Mouse (Mus musculus) heart, adult 2 months (tissue): ENCODE data around the gene Poc1a. TPM values are rescaled to one million over a fixed set of nuclear protein-coding genes. Genes with fewer than 3 reads are reported as not detected.

Source experiments
- DNase-seq, 2 experiments: peaks; one replicate each; pipeline ENCODE4 v3.0.0; 2021
- H3K27ac ChIP-seq: fragments of 200-600 bp; 2 replicates; pipeline ENCODE4 v1.8.1; 2022
- H3K27me3 ChIP-seq: fragments of 200-500 bp; 2 replicates; pipeline ENCODE4 v1.6.1; 2012; ENCODE audit warnings: mild to moderate bottlenecking, low read length, inconsistent platforms, mixed read lengths; ENCODE audit not compliant: control insufficient read depth, insufficient read depth
- H3K36me3 ChIP-seq: fragments of 200-500 bp; 2 replicates; pipeline ENCODE4 v1.6.1; 2012; ENCODE audit warnings: low read length, inconsistent platforms; ENCODE audit not compliant: control insufficient read depth, insufficient read depth
- H3K4me1 ChIP-seq: fragments of 200-500 bp; 2 replicates; pipeline ENCODE4 v1.6.1; 2011; ENCODE audit warnings: low read length; ENCODE audit not compliant: control insufficient read depth, insufficient read depth
- H3K4me3 ChIP-seq: fragments of 200-600 bp; 2 replicates; pipeline ENCODE4 v1.8.1; 2022
- H3K79me2 ChIP-seq: fragments of 200-500 bp; replicated peaks from 2 replicates; pipeline ENCODE4 v1.6.1; 2012; ENCODE audit warnings: mild to moderate bottlenecking, inconsistent platforms, low read length, moderate library complexity, mixed read lengths; ENCODE audit not compliant: control insufficient read depth, insufficient read depth
- H3K9ac ChIP-seq: fragments of 200-500 bp; 2 replicates; pipeline ENCODE4 v1.6.1; 2012; ENCODE audit warnings: low read depth, mild to moderate bottlenecking, control low read depth, inconsistent platforms, low read length, mixed read lengths
- CTCF ChIP-seq: fragments of 200-600 bp; IDR thresholded peaks from 2 replicates; pipeline ENCODE4 v1.8.1; 2022; ENCODE audit warnings: antibody characterized with exemption, mild to moderate bottlenecking, moderate library complexity
- EP300 ChIP-seq: fragments of 200-500 bp; IDR thresholded peaks from 2 replicates; pipeline ENCODE4 v1.6.1; 2011; ENCODE audit warnings: low read depth, low read length, control low read depth; ENCODE audit not compliant: insufficient read depth
- POLR2A ChIP-seq: fragments of 200-500 bp; IDR thresholded peaks from 2 replicates; pipeline ENCODE4 v1.6.1; 2011; ENCODE audit warnings: mild to moderate bottlenecking, low read depth, low read length, control low read depth; ENCODE audit not compliant: insufficient read depth
- WGBS: fragments of 180-500 bp; shearing (Covaris S2); methylation state at CpG from one replicate; pipeline ENCODE4 v1.1.7; 2018; 5-methylcytosine and 5-hydroxymethylcytosine counted together
- intact Hi-C: fragments of 180-260 bp; cut with DNase I; formaldehyde crosslinking; loops from one replicate; pipeline ENCODE4 v1.15.1; 2025
- polyA plus RNA-seq: library from polyadenylated mRNA; depleted of rRNA; stranded (reverse); fragments of >200 nt; gene quantifications from 2 replicates; pipeline ENCODE4 v1.2.3, GENCODE M21; 2012; rRNA removed
- total RNA-seq, 2 experiments: library from RNA; stranded (reverse); gene quantifications; 2 replicates each; pipeline ENCODE4 v1.2.3; 2021

Poc1a gene
- total and polyA plus RNA-seq, 3 experiments, result 3.2 to 6.2 (median 4.0) TPM

GRCm38 (mm10) chr9:106398667-106399311 is 117.9 kb downstream of the Poc1a start:
- Histone ChIP-seq H3K36me3 (no peaks in the 10 kb centered on the region), H3K4me1 (peaks cover 23% of the 10 kb centered on the region), H3K4me3 (no peak overlapping the region), H3K79me2 (no peaks in the 10 kb centered on the region), H3K9ac (no peak overlapping the region), H3K27me3 (no peaks in the 10 kb centered on the region), H3K27ac (no peak overlapping the region)
- WGBS, result 64% methylated on average over 9 of the region's 9 CpGs
- intact Hi-C loops, result no loop called here
- no peak for DNase-seq
- TF ChIP-seq POLR2A, result no peak
- no peak for TF ChIP-seq EP300
- no peak for TF ChIP-seq CTCF

GRCm38 (mm10) chr9:106399808-106400207 is 118.9 kb downstream of the Poc1a start:
- intact Hi-C loops, result no loop called here
- H3K79me2 ChIP-seq, result no peaks in the 10 kb centered on the region
- 86% methylated on average over 3 of the region's 3 CpGs for WGBS

More at GRCm38 (mm10) chr9:106399808-106400207, 118.9 kb downstream of the Poc1a start:
- TF ChIP-seq EP300 (no peak), POLR2A (no peak), CTCF (no peak)
- Histone ChIP-seq H3K4me1 (peaks cover 20% of the 10 kb centered on the region), H3K9ac (no peak overlapping the region), H3K36me3 (no peaks in the 10 kb centered on the region), H3K4me3 (no peak overlapping the region), H3K27ac (no peak overlapping the region), H3K27me3 (no peaks in the 10 kb centered on the region)
- no peak for DNase-seq

Other genes with a start within 250 kb of the Poc1a start
- gene Col6a4, start 184.3 kb upstream of the Poc1a start, total RNA-seq, result not detected
- not detected in 2 replicates for gene Col6a4, start 184.3 kb upstream of the Poc1a start, polyA plus RNA-seq
- 1 to 10 TPM; 1.6 to 2.3 TPM for gene Glyctk, start 122.9 kb upstream of the Poc1a start, total RNA-seq
- 2.0 and 3.4 TPM in 2 replicates for gene Glyctk, start 122.9 kb upstream of the Poc1a start, polyA plus RNA-seq
- gene Wdr82, start 110.1 kb upstream of the Poc1a start, total RNA-seq, result 10 to 100 TPM; 35.1 to 37.0 TPM
- gene Wdr82, start 110.1 kb upstream of the Poc1a start, polyA plus RNA-seq, result 30.5 and 61.6 TPM in 2 replicates
- gene Ppm1m, start 81.3 kb upstream of the Poc1a start, total RNA-seq, result 10 to 100 TPM; 10.8 to 12.1 TPM
- 17.4 and 18.9 TPM in 2 replicates for gene Ppm1m, start 81.3 kb upstream of the Poc1a start, polyA plus RNA-seq
- 100 to 1,000 TPM; 182 to 219 TPM for gene Twf2, start 78.0 kb upstream of the Poc1a start, total RNA-seq
- gene Twf2, start 78.0 kb upstream of the Poc1a start, polyA plus RNA-seq, result 251 and 268 TPM in 2 replicates
- gene Tlr9, start 58.5 kb upstream of the Poc1a start, total RNA-seq, result under 1 TPM; 0.39 to 0.47 TPM
- 1.1 and 1.9 TPM in 2 replicates for gene Tlr9, start 58.5 kb upstream of the Poc1a start, polyA plus RNA-seq
- 100 to 1,000 TPM; 438 to 443 TPM for gene Alas1, start 32.4 kb upstream of the Poc1a start, total RNA-seq
- 382 and 470 TPM in 2 replicates for gene Alas1, start 32.4 kb upstream of the Poc1a start, polyA plus RNA-seq
- 10 to 100 TPM; 47.6 to 64.9 TPM for gene Dusp7, start 87.6 kb downstream of the Poc1a start, total RNA-seq
- gene Dusp7, start 87.6 kb downstream of the Poc1a start, polyA plus RNA-seq, result 102 and 118 TPM in 2 replicates
- 100 to 1,000 TPM; 251 to 296 TPM for gene Rpl29, start 148.4 kb downstream of the Poc1a start, total RNA-seq
- gene Rpl29, start 148.4 kb downstream of the Poc1a start, polyA plus RNA-seq, result 247 and 287 TPM in 2 replicates
- gene Acy1, start 157.3 kb downstream of the Poc1a start, total RNA-seq, result 10 to 100 TPM; 20.1 to 26.7 TPM
- gene Acy1, start 157.3 kb downstream of the Poc1a start, polyA plus RNA-seq, result 12.0 and 12.5 TPM in 2 replicates
- gene Abhd14b, start 166.4 kb downstream of the Poc1a start, total RNA-seq, result 1 to 10 TPM; 6.6 to 6.8 TPM
- gene Abhd14b, start 166.4 kb downstream of the Poc1a start, polyA plus RNA-seq, result 27.8 and 34.8 TPM in 2 replicates
- gene Abhd14a, start 166.6 kb downstream of the Poc1a start, total RNA-seq, result 10 to 100 TPM; 18.7 to 21.8 TPM
- 33.2 and 43.0 TPM in 2 replicates for gene Abhd14a, start 166.6 kb downstream of the Poc1a start, polyA plus RNA-seq
- 10 to 100 TPM; 70.0 to 74.6 TPM for gene Pcbp4, start 172.2 kb downstream of the Poc1a start, total RNA-seq
- gene Pcbp4, start 172.2 kb downstream of the Poc1a start, polyA plus RNA-seq, result 92.8 and 95.8 TPM in 2 replicates
- not detected for gene Gpr62, start 184.9 kb downstream of the Poc1a start, total RNA-seq
- gene Gpr62, start 184.9 kb downstream of the Poc1a start, polyA plus RNA-seq, result 0.12 TPM in 1 of 2 replicates, not detected in the other
- 10 to 100 TPM; 18.9 to 23.4 TPM for gene Rrp9, start 194.9 kb downstream of the Poc1a start, total RNA-seq
- 21.0 and 22.3 TPM in 2 replicates for gene Rrp9, start 194.9 kb downstream of the Poc1a start, polyA plus RNA-seq
- gene Parp3, start 195.9 kb downstream of the Poc1a start, total RNA-seq, result 10 to 100 TPM; 29.4 to 31.2 TPM
- gene Parp3, start 195.9 kb downstream of the Poc1a start, polyA plus RNA-seq, result 35.1 and 46.7 TPM in 2 replicates
- not detected for gene Iqcf1, start 218.9 kb downstream of the Poc1a start, total RNA-seq
- gene Iqcf1, start 218.9 kb downstream of the Poc1a start, polyA plus RNA-seq, result 0.37 TPM in 1 of 2 replicates, not detected in the other
- gene Iqcf5, start 233.5 kb downstream of the Poc1a start, total RNA-seq, result not detected
- gene Iqcf5, start 233.5 kb downstream of the Poc1a start, polyA plus RNA-seq, result not detected in 2 replicates